Mouse (Mus musculus): Measurements from ENCODE around the gene Aamdc.
A peak's percentile ranks its signal among the peaks of the same experiment; 100 is the strongest.

The Aamdc gene

DNA sequence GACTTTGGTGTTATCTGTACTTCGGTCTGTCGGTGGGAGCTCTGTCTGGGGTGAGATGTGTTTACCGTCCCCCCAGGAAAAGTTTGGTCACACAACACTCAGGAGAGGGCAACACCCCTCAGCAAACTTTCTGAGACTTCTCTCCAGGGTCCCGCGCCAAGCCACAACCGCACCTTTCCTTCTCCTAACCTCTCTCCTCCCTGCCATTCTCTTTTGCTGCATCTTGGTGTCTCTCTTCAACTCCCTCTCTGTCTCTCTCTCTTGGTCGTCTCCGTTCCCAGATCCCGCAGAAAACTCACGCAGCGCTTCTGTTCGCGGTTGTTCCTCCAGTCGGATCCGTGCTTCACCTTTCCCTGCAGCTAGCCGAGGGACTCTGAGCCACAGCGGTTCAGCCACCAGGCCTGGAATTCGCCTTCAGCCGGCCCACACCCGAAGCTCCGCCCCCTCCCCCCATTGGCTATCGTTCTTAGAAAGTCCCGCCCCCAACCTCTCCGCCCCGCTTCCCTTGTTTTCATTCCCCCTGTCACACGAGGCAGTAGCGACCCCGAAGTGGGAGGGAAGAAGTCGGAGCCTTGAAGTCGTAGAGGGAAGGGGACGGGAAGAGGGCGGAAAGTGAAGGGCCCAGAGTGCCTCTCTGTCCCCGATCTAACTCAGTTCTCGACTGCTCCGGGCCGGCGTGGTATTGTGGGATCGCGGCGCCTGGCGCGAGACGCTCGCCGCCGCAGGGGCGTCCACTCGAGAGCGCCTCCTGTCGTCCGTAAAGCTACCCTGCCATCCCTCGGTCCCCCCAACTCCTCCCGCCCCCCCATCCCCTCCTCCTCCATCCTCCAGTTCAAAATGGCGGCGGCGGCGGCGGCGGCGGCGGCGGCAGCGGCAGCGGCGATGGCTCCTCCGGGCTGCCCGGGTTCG is at the start of gene Aamdc, which contains the start of gene Rsf1:
TSS of gene Aamdc (minus strand) at position 431 of the 909 bp plus-strand sequence.
TSS of gene Rsf1 (plus strand) at position 823 of the 909 bp plus-strand sequence.
- DNase-seq (ENCODE audit: extremely low spot score, low read depth, low spot score) = peak; percentile 92

DNA sequence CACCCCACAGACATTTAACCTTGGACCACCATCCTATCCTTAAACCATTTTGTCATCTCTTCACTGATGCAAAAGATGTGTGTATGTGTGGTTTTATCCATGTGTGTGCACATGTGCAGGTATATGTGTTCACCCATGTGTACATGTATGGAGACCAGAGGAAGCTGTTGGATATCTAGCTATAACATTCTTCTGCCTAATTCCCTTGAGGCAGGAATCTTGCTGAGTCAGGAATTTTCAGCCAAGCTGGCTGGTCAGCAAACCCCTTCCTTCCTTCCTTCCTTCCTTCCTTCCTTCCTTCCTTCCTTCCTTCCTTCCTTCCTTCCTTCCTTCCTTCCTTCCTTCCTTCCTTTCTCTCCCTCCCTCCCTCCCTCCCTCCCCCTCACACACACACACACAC is 44.1 kb upstream of the Aamdc start:
- DNase-seq (ENCODE audit: extremely low spot score, low read depth, low spot score) = no peak

DNA sequence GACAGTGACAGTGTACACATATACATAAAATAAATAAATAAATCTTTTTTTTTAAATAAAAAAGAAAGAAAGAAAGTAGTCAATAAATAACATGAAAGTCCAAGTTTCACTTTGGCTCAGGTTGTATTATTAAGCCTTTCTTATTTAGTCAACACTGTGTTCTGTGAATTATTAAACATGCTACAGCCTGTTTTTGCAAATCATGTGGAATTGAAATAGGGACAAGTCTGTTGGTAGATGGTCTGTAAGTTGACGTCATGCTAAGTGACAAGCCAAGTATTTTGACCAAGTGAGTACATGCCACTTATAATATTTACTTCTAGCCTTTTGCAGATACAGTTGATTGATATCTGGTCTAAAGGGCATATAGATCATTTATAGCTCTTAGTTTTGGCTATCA is 43.4 kb upstream of the Aamdc start:
- DNase-seq (ENCODE audit: extremely low spot score, low read depth, low spot score) = no peak

DNA sequence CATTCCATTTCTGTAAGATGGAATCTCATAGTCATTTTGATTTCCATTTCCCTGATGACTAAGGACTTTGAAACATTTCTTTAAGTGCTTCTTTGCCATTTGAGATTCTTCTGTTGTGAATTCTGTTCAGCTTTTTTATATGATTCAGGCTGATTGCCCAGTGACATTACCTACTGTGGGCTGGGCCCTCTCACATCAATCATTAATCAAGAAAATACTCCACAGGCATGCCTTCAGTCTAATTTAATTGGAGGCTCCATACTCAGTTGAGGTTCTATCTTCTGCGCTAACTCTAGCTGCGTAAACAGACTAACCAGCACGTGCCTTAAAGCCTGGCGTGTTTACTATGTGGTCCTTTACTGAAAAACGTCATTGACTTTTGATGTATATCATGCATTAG is 42.0 kb upstream of the Aamdc start:
- no peak for DNase-seq (ENCODE audit: extremely low spot score, low read depth, low spot score)

DNA sequence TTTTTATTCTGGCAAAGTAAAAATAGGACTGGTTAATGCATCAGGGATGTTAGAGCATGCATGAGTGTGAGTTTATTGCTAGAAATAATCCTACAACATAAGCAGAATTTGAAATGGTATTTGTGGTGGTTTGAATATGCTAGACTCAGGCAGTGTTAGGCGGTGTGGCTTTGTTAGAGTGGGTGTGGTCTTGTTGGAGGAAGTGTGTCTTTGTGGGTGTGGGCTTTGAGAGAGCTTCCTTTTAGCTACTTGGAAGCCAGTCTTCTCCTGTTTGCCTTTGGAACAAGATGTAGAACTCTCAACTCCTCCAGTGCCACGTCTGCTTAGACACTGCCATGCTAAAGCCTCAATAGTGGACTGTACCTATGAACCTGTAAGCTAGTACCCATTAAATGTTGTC is 19.3 kb upstream of the Aamdc start:
- DNase-seq (ENCODE audit: extremely low spot score, low read depth, low spot score) = no peak

DNA sequence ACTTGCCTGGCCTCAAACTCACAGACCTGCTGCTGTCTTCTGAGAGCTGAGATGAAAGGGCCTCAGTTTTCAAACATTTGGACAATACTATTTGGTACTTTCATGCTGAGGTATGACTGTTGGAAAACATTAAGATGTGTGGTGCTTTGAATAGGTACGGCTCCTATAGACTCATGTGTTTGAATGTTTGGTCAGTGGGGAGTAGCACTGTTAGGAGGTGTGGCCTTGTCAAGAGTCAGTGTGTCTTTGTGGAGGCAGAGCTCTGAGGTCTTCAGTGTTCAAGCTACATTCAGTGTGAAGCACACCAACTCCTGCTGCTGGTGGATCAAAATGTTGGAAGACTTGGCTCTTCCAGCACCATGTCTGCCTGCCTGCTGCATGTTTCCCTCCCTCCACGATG is 14.2 kb upstream of the Aamdc start:
- no peak for DNase-seq (ENCODE audit: extremely low spot score, low read depth, low spot score)

DNA sequence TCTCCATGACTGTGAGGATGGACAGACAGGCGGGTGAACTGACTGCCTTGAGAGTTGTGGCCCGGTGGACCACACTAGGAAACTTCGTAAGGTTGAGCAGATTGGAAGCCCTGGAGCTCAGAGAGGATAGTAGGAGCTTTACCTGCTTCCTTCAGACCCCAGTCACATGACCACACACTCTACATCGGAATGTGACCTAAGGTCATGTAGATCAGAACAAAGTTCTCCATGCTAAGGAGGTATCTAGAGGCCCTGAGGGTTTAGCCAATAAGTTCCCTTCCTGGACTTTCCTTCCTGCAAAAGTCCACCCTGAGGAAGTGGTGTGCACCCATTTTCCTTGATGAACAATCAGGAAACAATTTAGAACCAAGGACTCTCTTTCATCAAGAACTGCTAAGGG is 13.1 kb upstream of the Aamdc start:
- DNase-seq (ENCODE audit: extremely low spot score, low read depth, low spot score) = no peak

DNA sequence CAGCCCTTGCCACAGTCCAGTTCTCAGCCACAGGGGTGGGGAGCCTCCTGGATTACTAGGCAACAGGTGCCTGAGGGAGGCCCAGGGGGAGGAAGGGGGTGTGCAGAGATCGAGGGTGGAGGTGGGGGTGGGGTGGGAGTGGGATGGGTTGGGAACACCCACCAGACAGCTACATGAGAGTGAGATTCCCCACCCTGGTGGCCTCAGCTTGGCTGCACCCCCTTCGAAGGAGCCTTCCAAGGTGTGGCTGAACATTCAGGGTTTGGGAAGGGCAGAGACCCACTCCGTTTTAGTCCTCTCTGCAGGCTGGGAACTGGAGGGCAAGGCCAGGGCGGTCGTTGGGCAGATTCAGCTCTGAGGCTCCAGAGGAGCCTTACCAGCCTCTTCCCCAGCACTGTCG is 12.0 kb upstream of the Aamdc start:
- DNase-seq (ENCODE audit: extremely low spot score, low read depth, low spot score) = no peak

DNA sequence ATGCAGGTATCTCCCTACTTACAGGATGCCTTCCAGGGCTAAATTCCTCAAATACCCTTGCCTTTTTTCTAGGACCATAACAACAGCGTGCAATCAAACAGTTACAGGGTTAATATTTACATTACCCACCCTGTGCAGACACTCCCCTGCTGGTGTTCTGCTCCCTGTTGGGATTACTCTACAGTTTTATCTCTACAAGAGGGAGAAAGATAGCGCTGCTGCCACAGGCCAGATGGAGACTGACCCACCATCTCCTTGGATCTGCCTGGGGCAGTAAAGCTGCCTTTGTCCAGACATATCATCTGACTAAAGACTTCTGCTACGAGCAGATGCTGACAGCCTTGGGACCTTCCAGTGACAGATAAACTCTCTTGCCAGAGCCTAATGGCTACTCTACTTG is 11.2 kb upstream of the Aamdc start:
- no peak for DNase-seq (ENCODE audit: extremely low spot score, low read depth, low spot score)

DNA sequence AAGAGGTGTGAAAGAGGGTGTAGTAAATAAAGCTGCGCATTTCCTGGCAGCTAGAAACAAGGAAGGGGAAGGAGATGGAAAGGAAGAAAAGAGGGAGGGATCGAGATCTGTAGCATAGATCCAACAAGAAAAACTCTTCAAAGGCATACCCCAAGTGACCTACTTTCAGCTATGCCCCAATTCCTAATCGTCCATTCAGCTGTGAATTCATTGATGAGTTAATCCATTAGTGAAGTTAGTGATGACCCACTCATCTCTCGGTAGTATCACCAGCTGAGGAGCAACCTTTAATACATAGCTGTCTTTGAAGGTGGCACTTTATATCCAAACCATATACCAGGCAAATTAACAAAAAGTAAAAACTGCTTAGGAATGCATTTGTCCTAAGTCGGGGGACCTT is 9.2 kb upstream of the Aamdc start:
- DNase-seq (ENCODE audit: extremely low spot score, low read depth, low spot score) = no peak

DNA sequence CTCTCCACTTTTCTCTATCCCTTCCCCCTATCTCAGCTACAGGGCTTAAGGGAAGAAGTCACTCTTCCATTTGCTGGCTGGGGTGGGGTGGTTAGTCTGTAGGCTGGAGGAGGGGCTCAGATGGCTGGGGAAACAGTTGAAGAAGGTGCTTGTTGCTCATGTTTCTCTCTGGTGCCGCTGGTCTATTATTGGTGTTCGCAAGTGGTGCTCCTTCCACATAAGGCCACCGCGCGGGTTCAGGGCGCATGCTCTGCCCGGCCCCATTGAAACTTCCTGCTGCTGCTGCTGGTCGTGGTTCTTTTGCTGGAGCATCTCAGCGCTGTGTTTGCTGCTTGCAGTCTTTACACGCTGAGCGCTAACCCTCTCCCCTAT is 1.5 kb upstream of the Aamdc start:
- DNase-seq (ENCODE audit: extremely low spot score, low read depth, low spot score) = peak; percentile 54

DNA sequence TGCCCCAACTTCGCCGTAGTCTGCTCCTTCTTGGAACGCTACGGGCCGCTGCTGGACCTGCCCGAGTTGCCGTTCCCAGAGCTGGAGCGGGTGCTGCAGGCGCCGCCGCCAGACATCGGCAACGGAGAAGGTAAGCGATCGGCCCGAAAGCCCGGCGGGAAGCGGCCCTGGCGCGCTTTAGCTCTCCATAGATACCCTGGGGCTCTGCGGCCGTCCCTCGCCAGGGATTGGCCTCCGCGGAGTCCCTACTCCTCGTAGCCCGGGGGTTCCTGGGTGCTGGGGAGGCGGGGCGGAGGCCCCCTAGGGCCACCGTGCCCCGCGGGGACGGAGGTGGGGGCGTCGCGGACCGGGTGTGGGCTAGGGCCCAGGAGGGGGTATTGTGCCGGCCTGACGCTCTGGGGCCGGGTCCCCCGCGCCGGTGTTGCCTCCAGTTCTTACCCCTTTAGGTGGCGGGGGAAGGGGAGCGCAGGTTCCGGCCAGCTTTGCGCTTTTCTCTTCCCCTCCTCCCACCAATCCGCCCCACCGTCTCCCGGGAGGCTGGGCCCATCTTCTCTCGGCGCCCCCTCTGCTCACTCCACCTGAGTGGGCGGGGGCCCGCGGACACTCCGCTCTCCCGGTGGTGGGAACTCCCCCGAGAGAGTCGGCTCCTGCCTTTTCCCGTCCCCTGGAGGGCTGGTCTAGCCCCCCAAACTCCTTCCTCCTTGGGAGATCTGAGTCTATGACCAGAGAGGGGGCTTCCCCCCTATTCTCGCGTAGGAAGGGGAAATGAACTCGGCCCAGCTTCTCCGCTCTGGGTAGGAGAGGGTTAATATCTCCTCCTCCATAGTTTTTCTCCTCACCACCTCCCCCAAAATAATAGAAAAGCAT is 912 bp upstream of the Aamdc start:
- no peak for DNase-seq (ENCODE audit: extremely low spot score, low read depth, low spot score)

DNA sequence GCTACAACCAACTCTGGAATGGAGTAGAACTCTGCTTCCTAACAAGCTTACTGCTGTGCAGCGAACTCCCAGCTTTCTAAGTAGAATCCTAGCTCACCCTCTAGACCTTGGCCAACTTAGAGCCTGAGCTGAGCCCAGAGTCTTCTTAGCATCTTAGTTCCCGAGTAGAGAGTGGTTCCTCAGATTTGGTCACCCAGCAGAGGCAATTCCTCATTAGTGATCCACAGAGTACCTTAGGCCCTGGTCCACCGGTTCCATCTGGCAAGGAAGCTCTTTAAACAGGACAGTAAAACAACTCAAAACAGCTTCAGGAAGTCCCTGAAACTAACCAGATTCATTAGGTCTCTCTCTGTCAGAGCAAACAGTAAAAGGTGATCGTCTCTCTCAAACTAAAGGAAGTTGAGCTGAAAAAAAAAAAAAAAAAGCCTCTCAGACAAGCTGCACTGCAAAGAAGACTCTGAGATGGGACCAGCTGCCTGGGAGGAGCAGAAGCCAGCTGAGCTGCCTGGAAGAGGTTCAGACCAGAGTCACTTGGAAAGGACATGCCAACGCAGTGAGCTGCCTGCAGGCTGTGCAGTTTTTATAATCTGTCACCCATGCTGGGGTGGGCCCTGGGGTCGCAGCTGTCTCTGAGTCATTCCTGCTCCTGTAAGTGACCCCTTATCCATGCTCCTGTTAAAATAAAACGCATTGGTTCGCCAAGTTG is 783 bp downstream of the Aamdc start:
- DNase-seq (ENCODE audit: extremely low spot score, low read depth, low spot score) = no peak

DNA sequence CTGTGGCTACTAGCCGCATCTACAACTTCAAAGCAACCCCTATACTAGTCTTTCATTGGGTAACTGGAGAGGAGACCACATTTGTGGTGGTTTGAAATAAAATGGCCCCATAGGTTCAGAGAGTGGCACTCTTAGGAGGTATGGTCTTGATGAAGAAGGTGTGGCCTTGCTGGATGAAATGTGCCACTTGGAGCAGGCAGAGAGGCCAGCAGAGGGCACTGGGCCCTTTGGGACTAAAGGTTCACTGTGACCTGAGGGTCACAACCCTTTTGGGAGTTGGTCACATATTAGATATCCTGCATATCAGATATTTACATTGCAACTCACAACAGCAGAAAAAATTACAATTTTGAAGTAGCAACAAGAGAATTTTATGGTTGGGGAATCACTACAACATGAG is 8.9 kb downstream of the Aamdc start:
- no peak for DNase-seq (ENCODE audit: extremely low spot score, low read depth, low spot score)

DNA sequence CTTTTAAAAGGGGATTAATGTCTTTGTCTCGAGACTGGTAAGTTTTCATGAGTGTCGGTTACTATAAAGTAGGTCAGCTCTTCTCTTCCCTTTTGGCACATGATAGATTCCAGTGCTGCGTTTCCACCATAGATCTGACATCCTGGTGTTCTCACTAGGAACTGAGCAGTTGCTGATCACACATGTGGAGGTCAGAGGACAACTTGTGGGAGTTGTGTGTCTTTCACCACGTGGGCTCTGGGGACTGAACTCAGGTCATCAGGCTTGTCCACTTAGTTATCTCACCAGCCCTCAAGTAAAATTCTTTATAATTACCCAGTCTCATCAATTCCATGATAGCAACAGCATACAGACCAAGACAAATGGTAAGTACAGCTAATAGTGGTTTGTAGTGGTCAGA is 9.9 kb downstream of the Aamdc start:
- DNase-seq (ENCODE audit: extremely low spot score, low read depth, low spot score) = no peak

DNA sequence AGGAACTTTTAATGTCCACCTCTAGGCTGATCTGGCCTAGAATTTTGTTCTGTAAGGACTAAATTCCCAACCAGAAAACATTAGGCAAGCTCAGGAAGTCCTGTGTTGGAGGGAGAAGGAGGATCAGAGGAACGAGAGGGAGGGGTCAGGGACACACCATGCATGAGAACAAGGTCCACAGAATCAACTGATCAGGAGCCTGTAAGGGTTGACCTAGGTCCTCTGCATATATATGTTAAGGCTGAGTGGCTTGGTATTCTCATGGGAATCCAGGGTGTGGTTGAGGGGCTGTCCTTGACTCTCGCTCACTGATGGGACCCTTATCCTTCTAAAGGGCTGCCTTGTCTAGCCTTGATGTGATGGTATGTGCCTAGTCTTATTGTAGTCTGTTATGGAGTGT is 15.7 kb downstream of the Aamdc start:
- DNase-seq (ENCODE audit: extremely low spot score, low read depth, low spot score) = no peak

DNA sequence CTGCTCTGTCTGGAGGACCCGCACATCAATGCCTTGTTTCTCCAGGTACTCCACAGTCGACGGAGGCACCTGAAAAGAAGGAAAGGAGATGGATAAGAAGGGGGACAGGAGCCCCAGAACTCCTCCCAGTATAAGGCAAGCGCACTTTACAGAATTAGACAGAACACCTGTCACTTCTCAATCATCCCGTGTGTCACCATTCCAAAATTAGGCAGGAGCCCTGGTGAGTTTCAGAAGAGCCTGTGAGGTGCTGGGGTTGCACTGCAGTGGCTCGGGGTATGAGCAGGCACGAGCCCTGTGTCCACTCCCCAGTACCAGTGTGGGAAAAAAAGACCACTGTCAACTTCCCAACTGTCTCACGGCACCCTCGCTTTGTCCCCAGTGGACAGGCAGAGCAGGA is 28.6 kb downstream of the Aamdc start:
- no peak for DNase-seq (ENCODE audit: extremely low spot score, low read depth, low spot score)

DNA sequence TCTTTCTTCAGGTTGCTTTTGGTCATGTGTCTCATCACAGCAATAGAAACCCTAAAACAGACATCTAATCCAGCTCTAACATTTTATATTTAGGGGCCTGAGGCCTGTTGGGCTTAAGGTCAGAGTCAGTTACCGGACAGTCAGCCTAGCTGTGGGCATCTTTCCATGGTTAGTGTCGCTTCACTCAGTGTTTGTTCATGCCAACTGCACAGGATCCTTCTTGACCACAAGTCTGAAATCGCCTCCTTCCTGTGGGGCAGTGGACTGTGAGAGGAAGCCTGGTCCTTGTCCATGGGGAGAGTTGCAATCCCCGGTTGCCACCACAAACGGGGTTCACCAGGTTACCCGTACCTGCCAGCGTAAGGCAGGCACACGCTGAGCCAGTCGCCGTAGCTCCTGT is 30.0 kb downstream of the Aamdc start:
- DNase-seq (ENCODE audit: extremely low spot score, low read depth, low spot score) = no peak

DNA sequence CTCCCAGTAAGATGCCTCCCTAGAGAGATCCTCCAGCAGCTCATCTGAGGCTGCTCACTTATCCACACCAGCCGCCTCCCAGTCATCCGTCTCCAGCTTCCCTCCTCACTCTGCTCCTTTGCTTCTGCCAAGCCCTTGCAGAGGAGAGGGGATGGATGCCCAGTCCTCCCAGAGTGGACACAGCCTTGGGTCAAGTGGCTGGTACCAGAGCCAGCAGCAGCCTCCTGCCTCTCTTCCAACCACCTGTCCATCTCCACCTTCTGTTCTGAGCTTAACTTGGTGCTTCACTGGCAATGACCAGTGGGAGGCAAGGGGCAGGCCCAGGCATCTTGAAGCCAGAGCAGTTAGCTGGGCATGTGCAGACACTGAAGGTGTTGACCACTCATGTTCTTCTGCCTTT is 32.8 kb downstream of the Aamdc start:
- no peak for DNase-seq (ENCODE audit: extremely low spot score, low read depth, low spot score)

DNA sequence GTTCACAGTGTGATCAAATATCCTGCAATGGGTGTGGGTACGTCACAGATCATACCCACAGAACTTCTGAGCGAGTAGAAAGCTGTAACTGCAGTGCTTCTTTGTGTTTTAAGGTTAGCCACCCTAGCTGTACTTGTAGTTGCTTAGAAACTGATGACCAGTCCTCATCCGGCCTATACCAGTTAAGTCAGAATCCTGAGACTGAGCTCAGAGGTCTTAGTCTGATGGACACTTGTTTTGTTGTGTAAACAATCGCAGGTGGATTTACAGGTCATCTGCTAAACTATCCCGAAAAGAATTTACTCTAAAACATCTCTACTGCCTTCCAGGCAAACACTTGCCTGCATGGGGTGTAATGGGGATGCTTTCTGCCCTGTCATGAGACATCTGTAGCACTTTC is 42.7 kb downstream of the Aamdc start:
- no peak for DNase-seq (ENCODE audit: extremely low spot score, low read depth, low spot score)

DNA sequence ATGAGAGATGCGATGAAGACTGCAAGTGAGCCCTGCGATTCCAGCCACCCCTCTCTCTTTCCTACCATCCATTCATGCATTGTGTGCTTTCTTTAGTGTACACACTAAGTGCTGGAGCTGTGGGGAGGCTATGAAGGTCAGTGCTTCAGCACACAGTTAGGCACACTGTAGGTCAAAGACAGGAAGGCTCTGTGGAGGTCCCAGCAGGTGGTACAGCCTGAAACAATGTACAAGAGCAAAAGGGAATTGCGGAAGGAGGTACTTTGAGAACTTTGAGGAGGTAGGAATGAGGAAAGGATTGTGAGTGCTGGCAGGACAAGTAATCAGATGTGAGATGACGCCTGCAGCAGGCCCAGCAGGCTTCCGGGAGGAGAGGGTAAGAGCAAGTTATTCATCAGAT is 43.8 kb downstream of the Aamdc start:
- DNase-seq (ENCODE audit: extremely low spot score, low read depth, low spot score) = no peak

DNA sequence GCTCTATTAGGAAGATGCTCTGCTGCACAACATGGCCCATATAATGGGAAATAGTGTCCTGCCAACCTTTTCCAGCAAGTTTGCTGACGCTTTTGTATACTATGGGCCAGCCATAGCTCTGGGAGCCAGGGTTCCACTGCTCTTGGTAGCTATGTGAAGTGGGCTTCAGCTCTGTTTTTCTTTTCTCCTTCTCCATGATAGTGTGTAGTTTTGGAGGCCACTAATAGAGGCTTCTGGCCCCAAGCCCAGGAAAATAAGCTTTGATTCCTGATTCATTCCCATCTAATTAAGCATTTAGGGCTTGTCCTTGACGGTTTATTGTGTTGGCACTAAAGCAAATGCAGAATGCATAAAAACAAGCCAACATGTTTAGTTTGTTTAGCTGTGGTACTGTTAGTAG is 59.4 kb downstream of the Aamdc start:
- no peak for DNase-seq (ENCODE audit: extremely low spot score, low read depth, low spot score)

Data from hindlimb bud, embryonic 11.5 days (tissue).